Mouse (Mus musculus): ENCODE measurements around the gene Wnt10a. TPM values are rescaled to one million over a fixed set of nuclear protein-coding genes. Genes with fewer than 3 reads are reported as not detected.

Gene Wnt10a
- polyA plus RNA-seq (2012; ENCODE audit: insufficient read depth, low replicate concordance) = not detected in 2 replicates

DNA sequence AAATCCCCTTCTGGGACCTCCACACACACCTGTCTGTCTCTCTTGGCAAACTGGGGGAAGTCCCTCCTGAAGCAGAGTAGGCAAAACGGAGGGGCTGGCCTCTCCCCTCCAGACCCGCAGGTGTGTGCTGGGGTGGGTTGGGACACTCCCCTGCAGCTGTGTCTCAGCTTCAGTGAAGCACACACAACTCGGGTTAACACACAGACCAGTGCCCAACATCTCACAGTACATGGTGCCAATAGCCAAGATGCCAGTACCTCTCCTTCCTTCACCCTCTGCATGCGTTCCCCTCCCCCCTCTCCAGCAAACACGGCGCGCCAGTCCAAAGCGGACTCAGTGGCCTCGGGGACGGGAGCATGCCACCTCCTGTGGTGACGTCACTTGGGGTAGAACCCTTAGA, at the start of gene Wnt10a:
Gene Wnt10a (plus strand): TSS at position 268 of the 400 bp plus-strand sequence.
- no peaks in the 10 kb centered on the region for H3K36me3 ChIP-seq (replicated peaks; ENCODE audit: low read length)
- H3K4me3 ChIP-seq (replicated peaks) = peak within 1 kb of the TSS; percentile 53
- peaks cover 97% of the 10 kb centered on the region for H3K27me3 ChIP-seq (replicated peaks)
- H3K9me3 ChIP-seq = no peaks in the 10 kb centered on the region
- peaks cover 23% of the 10 kb centered on the region for H3K4me1 ChIP-seq
- no peak for TF ChIP-seq FLI1 (IDR thresholded peaks at IDR 0.05; ENCODE audit: low read length)
- TF ChIP-seq GATA1 (IDR thresholded peaks at IDR 0.05; ENCODE audit: borderline replicate concordance, low read length) = no peak

- no peak for TF ChIP-seq GATA1 (IDR thresholded peaks at IDR 0.05; ENCODE audit: borderline replicate concordance, low read length)
- no peak for TF ChIP-seq FLI1 (IDR thresholded peaks at IDR 0.05; ENCODE audit: low read length)
- Histone ChIP-seq H3K4me3 (replicated peaks) (no peak overlapping the region), H3K36me3 (replicated peaks; ENCODE audit: low read length) (no peaks in the 10 kb centered on the region), H3K4me1 (peaks cover 21% of the 10 kb centered on the region), H3K27me3 (replicated peaks) (peaks cover 74% of the 10 kb centered on the region), H3K9me3 (no peaks in the 10 kb centered on the region)
Observed at GRCm38 (mm10) chr1:74747335-74747734, 44.0 kb upstream of the Wnt10a start.

- peaks cover 77% of the 10 kb centered on the region for H3K27me3 ChIP-seq (replicated peaks)
- peaks cover 21% of the 10 kb centered on the region for H3K4me1 ChIP-seq
- TF ChIP-seq GATA1 (IDR thresholded peaks at IDR 0.05; ENCODE audit: borderline replicate concordance, low read length) (no peak), FLI1 (IDR thresholded peaks at IDR 0.05; ENCODE audit: low read length) (no peak)
- peak within 1 kb of the TSS; percentile 86 for H3K4me3 ChIP-seq (replicated peaks)
- H3K36me3 ChIP-seq (replicated peaks; ENCODE audit: low read length) = no peaks in the 10 kb centered on the region
- no peaks in the 10 kb centered on the region for H3K9me3 ChIP-seq
Observed at GRCm38 (mm10) chr1:74748643-74749271, 42.6 kb upstream of the Wnt10a start, which contains the start of gene Prkag3. Prkag3 (minus strand) TSS chr1:74749221.

- H3K27me3 ChIP-seq (replicated peaks) = peaks cover 78% of the 10 kb centered on the region
- peak overlapping the region; percentile 86 for H3K4me3 ChIP-seq (replicated peaks)
- no peaks in the 10 kb centered on the region for H3K36me3 ChIP-seq (replicated peaks; ENCODE audit: low read length)
- H3K9me3 ChIP-seq = no peaks in the 10 kb centered on the region
- TF ChIP-seq GATA1 (IDR thresholded peaks at IDR 0.05; ENCODE audit: borderline replicate concordance, low read length) (no peak), FLI1 (IDR thresholded peaks at IDR 0.05; ENCODE audit: low read length) (no peak)
- H3K4me1 ChIP-seq = peaks cover 24% of the 10 kb centered on the region
Observed at GRCm38 (mm10) chr1:74749301-74749700, 42.0 kb upstream of the Wnt10a start.

GRCm38 (mm10) chr1:74750683-74751082, 40.6 kb upstream of the Wnt10a start:
- Histone ChIP-seq H3K27me3 (replicated peaks) (peaks cover 71% of the 10 kb centered on the region), H3K9me3 (no peaks in the 10 kb centered on the region), H3K36me3 (replicated peaks; ENCODE audit: low read length) (no peaks in the 10 kb centered on the region), H3K4me1 (peaks cover 23% of the 10 kb centered on the region), H3K4me3 (replicated peaks) (no peak overlapping the region)
- TF ChIP-seq FLI1 (IDR thresholded peaks at IDR 0.05; ENCODE audit: low read length) (no peak), GATA1 (IDR thresholded peaks at IDR 0.05; ENCODE audit: borderline replicate concordance, low read length) (no peak)

DNA sequence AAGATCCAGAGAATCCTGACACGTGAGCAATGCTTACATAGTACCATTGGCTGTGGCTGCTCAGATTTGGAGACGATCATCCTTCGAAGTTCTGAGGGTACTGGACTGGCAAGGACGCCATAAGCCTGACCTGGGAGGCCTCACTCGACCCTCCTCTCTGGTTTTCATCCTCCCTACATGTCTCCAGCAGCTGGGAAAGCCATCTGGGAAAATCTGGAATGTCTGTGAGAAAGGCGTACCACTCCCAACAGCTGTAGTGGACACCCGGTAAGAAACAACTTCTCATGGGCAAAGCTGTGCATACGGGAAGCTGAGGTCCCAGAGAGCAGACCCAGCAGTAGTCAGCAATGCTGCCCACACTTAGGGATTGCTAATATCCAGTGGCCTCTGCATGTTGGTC, 39.2 kb upstream of the Wnt10a start:
- no peak overlapping the region for H3K4me3 ChIP-seq (replicated peaks)
- TF ChIP-seq FLI1 (IDR thresholded peaks at IDR 0.05; ENCODE audit: low read length) (no peak), GATA1 (IDR thresholded peaks at IDR 0.05; ENCODE audit: borderline replicate concordance, low read length) (no peak)
- H3K27me3 ChIP-seq (replicated peaks) = peaks cover 60% of the 10 kb centered on the region

GRCm38 (mm10) chr1:74752833-74753232, 38.5 kb upstream of the Wnt10a start:
- Histone ChIP-seq H3K9me3 (no peaks in the 10 kb centered on the region), H3K36me3 (replicated peaks; ENCODE audit: low read length) (no peaks in the 10 kb centered on the region)
- TF ChIP-seq FLI1 (IDR thresholded peaks at IDR 0.05; ENCODE audit: low read length) = no peak
- no peak for TF ChIP-seq GATA1 (IDR thresholded peaks at IDR 0.05; ENCODE audit: borderline replicate concordance, low read length)

More for the DNA sequence above, 39.2 kb upstream of the Wnt10a start:
- Histone ChIP-seq H3K4me1 (peaks cover 18% of the 10 kb centered on the region), H3K9me3 (no peaks in the 10 kb centered on the region), H3K36me3 (replicated peaks; ENCODE audit: low read length) (no peaks in the 10 kb centered on the region)

GRCm38 (mm10) chr1:74753266-74753974, 37.9 kb upstream of the Wnt10a start:
- Histone ChIP-seq H3K4me1 (peaks cover 17% of the 10 kb centered on the region), H3K9me3 (no peaks in the 10 kb centered on the region), H3K4me3 (replicated peaks) (no peak overlapping the region), H3K36me3 (replicated peaks; ENCODE audit: low read length) (no peaks in the 10 kb centered on the region), H3K27me3 (replicated peaks) (peaks cover 52% of the 10 kb centered on the region)
- TF ChIP-seq GATA1 (IDR thresholded peaks at IDR 0.05; ENCODE audit: borderline replicate concordance, low read length) (no peak), FLI1 (IDR thresholded peaks at IDR 0.05; ENCODE audit: low read length) (no peak)

More at GRCm38 (mm10) chr1:74752833-74753232, 38.5 kb upstream of the Wnt10a start:
- Histone ChIP-seq H3K27me3 (replicated peaks) (peaks cover 57% of the 10 kb centered on the region), H3K4me3 (replicated peaks) (no peak overlapping the region), H3K4me1 (peaks cover 18% of the 10 kb centered on the region)

DNA sequence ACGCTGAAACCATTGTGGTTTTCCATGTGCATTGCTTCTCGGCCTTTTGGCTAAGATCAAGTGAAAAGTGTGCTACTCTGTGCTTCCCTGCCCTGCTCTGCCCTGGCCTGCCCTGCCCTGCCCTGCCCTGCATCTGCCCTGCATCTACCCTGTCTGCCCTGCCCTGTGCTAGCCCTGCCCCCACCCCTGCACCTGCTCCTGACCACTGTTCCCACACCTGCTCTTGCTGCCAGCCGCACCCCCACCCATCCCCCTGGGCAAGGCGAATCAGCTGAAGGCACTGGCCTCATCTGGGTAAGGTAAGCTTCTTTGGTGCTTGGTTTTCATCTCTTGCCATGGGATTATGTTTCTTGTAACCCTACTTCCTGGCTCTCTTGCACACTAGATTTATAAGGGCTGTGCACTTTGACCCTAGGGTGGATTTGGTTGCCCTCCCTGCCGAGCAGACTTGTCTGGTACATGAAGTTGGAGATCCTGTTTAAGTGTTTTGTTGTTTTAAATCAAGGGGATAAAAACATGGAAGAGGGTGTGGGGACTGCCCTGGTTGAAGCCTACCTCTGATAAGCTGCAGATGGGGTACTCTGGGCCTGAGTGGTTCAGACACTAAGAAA, 37.0 kb upstream of the Wnt10a start:
- peaks cover 8% of the 10 kb centered on the region for H3K4me1 ChIP-seq
- no peak overlapping the region for H3K4me3 ChIP-seq (replicated peaks)
- TF ChIP-seq FLI1 (IDR thresholded peaks at IDR 0.05; ENCODE audit: low read length) (no peak), GATA1 (IDR thresholded peaks at IDR 0.05; ENCODE audit: borderline replicate concordance, low read length) (no peak)
- peaks cover 44% of the 10 kb centered on the region for H3K27me3 ChIP-seq (replicated peaks)
- no peaks in the 10 kb centered on the region for H3K9me3 ChIP-seq
- H3K36me3 ChIP-seq (replicated peaks; ENCODE audit: low read length) = no peaks in the 10 kb centered on the region

All from megakaryocyte, embryonic 14.5 days (primary cell).